Mouse (Mus musculus): ENCODE data around the gene Tnfrsf18.

DNA sequence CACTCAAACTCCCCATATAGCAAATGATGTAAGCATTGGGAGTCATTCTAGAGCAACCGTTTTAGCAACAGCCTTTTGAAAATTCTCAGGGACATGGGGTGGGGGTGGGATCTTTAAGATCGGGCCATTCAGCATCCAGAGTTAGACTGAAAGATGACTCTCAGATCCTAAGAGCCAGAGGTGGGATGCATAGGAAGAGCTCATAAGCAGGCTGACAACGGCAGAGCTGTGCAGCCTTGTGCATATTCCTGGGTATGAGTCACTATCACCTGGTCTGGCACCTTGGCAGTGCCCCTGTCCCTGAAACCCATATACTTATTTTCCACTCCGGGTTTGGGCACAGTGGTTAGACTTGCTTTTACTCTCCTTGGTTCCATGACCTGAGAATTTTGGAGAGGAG, 27.1 kb downstream of the Tnfrsf18 start:
- TF ChIP-seq POLR2A (IDR thresholded peaks at IDR 0.05; ENCODE audit: extremely low read depth, insufficient read depth, low read length): no peak
- no peak for TF ChIP-seq CTCF (IDR thresholded peaks at IDR 0.05; ENCODE audit: extremely low read depth, insufficient read depth, low read length)

All from cortical plate, adult 2 months (tissue).